Mouse (Mus musculus) heart, embryonic 13.5 days (tissue): ENCODE data around the gene AU018091. TPM values are rescaled to one million over a fixed set of nuclear protein-coding genes. Genes with fewer than 3 reads are reported as not detected.
"Not testable (repeated sequence)": the region's sequence is repeated elsewhere in the genome, so short reads cannot be mapped to it uniquely, and the experiment has no call there.

ENCODE experiments used
- ATAC-seq: fragments of 200-750 bp; cut with Nextera tagmentation; 2 replicates; pipeline ENCODE4 v1.8.0; 2017; ENCODE audit warnings: moderate TSS enrichment; ENCODE audit not compliant: insufficient number of reproducible peaks, low FRiP score, low TSS enrichment; ENCODE audit errors: extremely low read depth
- H3K27ac ChIP-seq: fragments of 300-500 bp; sonication (generic); replicated peaks from 2 replicates; pipeline ENCODE4 v1.5.1; 2015; ENCODE audit warnings: moderate library complexity, mild to moderate bottlenecking, inconsistent platforms
- H3K27me3 ChIP-seq: fragments of 300-500 bp; sonication (generic); replicated peaks from 2 replicates; pipeline ENCODE4 v1.6.1; 2015; ENCODE audit warnings: mild to moderate bottlenecking, inconsistent platforms
- H3K36me3 ChIP-seq: fragments of 300-500 bp; sonication (generic); 2 replicates; pipeline ENCODE4 v1.6.1; 2015; ENCODE audit warnings: mild to moderate bottlenecking, inconsistent platforms
- H3K4me1 ChIP-seq: fragments of 300-500 bp; sonication (generic); 2 replicates; pipeline ENCODE4 v1.6.1; 2015; ENCODE audit warnings: inconsistent platforms
- H3K4me2 ChIP-seq: fragments of 300-500 bp; sonication (generic); 2 replicates; pipeline ENCODE4 v1.6.1; 2015; ENCODE audit warnings: inconsistent platforms, mild to moderate bottlenecking, moderate library complexity
- H3K4me3 ChIP-seq: fragments of 300-500 bp; sonication (generic); 2 replicates; pipeline ENCODE4 v1.5.1; 2015; ENCODE audit warnings: moderate library complexity, mild to moderate bottlenecking, inconsistent platforms
- H3K9ac ChIP-seq: fragments of 300-500 bp; sonication (generic); 2 replicates; pipeline ENCODE4 v1.6.1; 2015; ENCODE audit warnings: inconsistent platforms, mild to moderate bottlenecking, moderate library complexity
- H3K9me3 ChIP-seq: fragments of 300-500 bp; sonication (generic); 2 replicates; pipeline ENCODE4 v1.6.1; 2016; ENCODE audit warnings: inconsistent platforms
- WGBS: fragments of 180-500 bp; shearing (Covaris S2); methylation state at CpG from one replicate; pipeline ENCODE4 v1.1.7; 2015; ENCODE audit warnings: mixed read lengths; 5-methylcytosine and 5-hydroxymethylcytosine counted together
- polyA plus RNA-seq: library from polyadenylated mRNA; unstranded; fragments of >200 nt; fragmentation: Nextera tagmentation; extraction: Ambion mirVana; gene quantifications from 2 replicates; pipeline ENCODE4 v1.2.1, GENCODE M21; 2015

The AU018091 gene
- polyA plus RNA-seq, 1 experiment from 2014 or later, result not detected

GRCm38 (mm10) chr7:3198884-3199283 lies 29.9 kb upstream of the AU018091 start:
- Histone ChIP-seq H3K27ac (no peak overlapping the region), H3K4me3 (no peak overlapping the region), H3K4me2 (no peak overlapping the region), H3K4me1 (peaks cover 10% of the 10 kb centered on the region), H3K27me3 (no peaks in the 10 kb centered on the region), H3K36me3 (no peaks in the 10 kb centered on the region), H3K9ac (no peak overlapping the region), H3K9me3 (no peaks in the 10 kb centered on the region)
- ATAC-seq, result no peak
- 38% methylated on average over 11 of the region's 11 CpGs for WGBS

- Histone ChIP-seq H3K27me3 (no peaks in the 10 kb centered on the region), H3K9me3 (no peaks in the 10 kb centered on the region), H3K36me3 (no peaks in the 10 kb centered on the region), H3K4me2 (no peak overlapping the region), H3K4me1 (no peaks in the 10 kb centered on the region), H3K27ac (no peak overlapping the region), H3K9ac (no peak overlapping the region), H3K4me3 (no peak overlapping the region)
- 54% methylated on average over 5 of the region's 5 CpGs for WGBS
- no peak for ATAC-seq
Measured at GRCm38 (mm10) chr7:3195850-3196249, 26.8 kb upstream of the AU018091 start.

GRCm38 (mm10) chr7:3194531-3194930 lies 25.5 kb upstream of the AU018091 start:
- WGBS, result 84% methylated on average over 4 of the region's 4 CpGs
- Histone ChIP-seq H3K4me2 (no peak overlapping the region), H3K4me1 (no peaks in the 10 kb centered on the region), H3K27me3 (no peaks in the 10 kb centered on the region), H3K36me3 (no peaks in the 10 kb centered on the region), H3K9me3 (no peaks in the 10 kb centered on the region), H3K27ac (no peak overlapping the region), H3K9ac (no peak overlapping the region), H3K4me3 (no peak overlapping the region)
- ATAC-seq, result no peak

DNA sequence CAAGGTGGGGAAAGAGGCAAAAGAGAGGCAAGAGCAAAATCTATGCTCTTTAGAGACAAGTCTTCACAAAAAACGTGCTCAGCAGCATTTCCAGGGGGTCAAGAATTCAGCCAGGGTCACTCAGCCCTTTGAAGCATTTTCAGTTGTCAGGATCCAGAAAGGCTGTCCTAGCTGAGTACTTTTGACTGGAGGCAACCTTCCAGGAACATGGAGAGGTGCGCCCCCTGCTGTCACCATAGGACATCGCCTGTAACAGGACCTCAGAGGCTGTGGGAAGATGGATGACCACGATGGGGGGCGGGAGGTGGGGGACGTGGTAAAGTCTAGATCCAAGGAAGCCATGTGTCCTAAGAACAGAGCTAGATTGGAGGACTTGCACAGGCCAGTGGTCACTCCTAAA lies 24.9 kb upstream of the AU018091 start:
- ATAC-seq, result no peak
- H3K27ac ChIP-seq, result no peak overlapping the region
- H3K9ac ChIP-seq, result no peak overlapping the region
- H3K9me3 ChIP-seq, result no peaks in the 10 kb centered on the region
- WGBS, result 10% methylated on average over 6 of the region's 6 CpGs
- no peaks in the 10 kb centered on the region for H3K4me1 ChIP-seq
- H3K27me3 ChIP-seq, result no peaks in the 10 kb centered on the region
- no peak overlapping the region for H3K4me2 ChIP-seq
- H3K4me3 ChIP-seq, result no peak overlapping the region
- no peaks in the 10 kb centered on the region for H3K36me3 ChIP-seq

GRCm38 (mm10) chr7:3193049-3193632 lies 24.1 kb upstream of the AU018091 start:
- Histone ChIP-seq H3K27ac (no peak overlapping the region), H3K9ac (no peak overlapping the region), H3K4me2 (no peak overlapping the region), H3K27me3 (no peaks in the 10 kb centered on the region), H3K36me3 (no peaks in the 10 kb centered on the region), H3K4me3 (no peak overlapping the region), H3K4me1 (no peaks in the 10 kb centered on the region), H3K9me3 (no peaks in the 10 kb centered on the region)
- no peak for ATAC-seq
- 68% methylated on average over 4 of the region's 4 CpGs for WGBS

DNA sequence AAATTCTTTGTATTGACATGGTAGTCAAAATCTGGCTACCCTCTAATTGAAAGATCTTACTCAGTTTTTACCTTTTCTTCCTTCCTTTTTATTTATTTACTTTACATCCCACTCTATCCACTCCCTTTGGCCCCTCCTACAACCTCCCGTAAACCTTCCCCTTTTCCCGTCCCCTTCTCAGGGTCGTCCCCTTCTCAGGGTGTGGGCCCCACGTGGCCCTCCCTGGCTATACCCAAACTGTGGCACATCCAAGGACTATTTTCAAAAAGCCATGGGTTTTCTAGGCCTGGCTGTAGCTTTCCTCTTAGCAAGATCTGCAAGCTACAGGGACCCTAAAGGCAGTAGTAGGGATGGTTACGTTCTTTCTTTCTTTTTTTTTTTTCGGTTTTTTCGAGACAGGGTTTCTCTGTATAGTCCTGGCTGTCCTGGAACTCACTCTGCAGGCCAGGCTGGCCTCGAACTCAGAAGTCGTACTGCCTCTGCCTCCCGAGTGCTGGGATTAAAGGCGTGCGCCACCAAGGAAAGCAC lies 23.0 kb upstream of the AU018091 start:
- no peak overlapping the region for H3K4me2 ChIP-seq
- H3K9me3 ChIP-seq, result no peaks in the 10 kb centered on the region
- 82% methylated on average over 12 of the region's 12 CpGs for WGBS
- no peaks in the 10 kb centered on the region for H3K4me1 ChIP-seq
- H3K9ac ChIP-seq, result no peak overlapping the region
- ATAC-seq, result no peak
- H3K36me3 ChIP-seq, result no peaks in the 10 kb centered on the region
- no peak overlapping the region for H3K27ac ChIP-seq
- no peaks in the 10 kb centered on the region for H3K27me3 ChIP-seq
- no peak overlapping the region for H3K4me3 ChIP-seq

- not testable (repeated sequence) for H3K4me1 ChIP-seq, H3K4me3 ChIP-seq, H3K9ac ChIP-seq, H3K27me3 ChIP-seq, H3K9me3 ChIP-seq, H3K27ac ChIP-seq, H3K36me3 ChIP-seq, ATAC-seq, H3K4me2 ChIP-seq
- WGBS, result 66% methylated on average over 2 of the region's 2 CpGs
Measured at GRCm38 (mm10) chr7:3186726-3187125, 17.7 kb upstream of the AU018091 start.

- H3K27me3 ChIP-seq, result no peaks in the 10 kb centered on the region
- no peak overlapping the region for H3K27ac ChIP-seq
- H3K4me2 ChIP-seq, result no peak overlapping the region
- no peak overlapping the region for H3K9ac ChIP-seq
- no CpG with 5 or more reads among the region's 1 CpGs for WGBS
- no peaks in the 10 kb centered on the region for H3K36me3 ChIP-seq
- H3K9me3 ChIP-seq, result no peaks in the 10 kb centered on the region
- H3K4me1 ChIP-seq, result no peaks in the 10 kb centered on the region
- no peak overlapping the region for H3K4me3 ChIP-seq
- no peak for ATAC-seq
Measured at GRCm38 (mm10) chr7:3186136-3186535, 17.1 kb upstream of the AU018091 start.

GRCm38 (mm10) chr7:3184394-3184793 lies 15.4 kb upstream of the AU018091 start:
- WGBS, result 38% methylated on average over 4 of the region's 4 CpGs
- Histone ChIP-seq H3K4me1 (no peaks in the 10 kb centered on the region), H3K4me3 (no peak overlapping the region), H3K9ac (no peak overlapping the region), H3K4me2 (no peak overlapping the region), H3K27ac (no peak overlapping the region), H3K27me3 (no peaks in the 10 kb centered on the region), H3K36me3 (no peaks in the 10 kb centered on the region), H3K9me3 (no peaks in the 10 kb centered on the region)
- no peak for ATAC-seq

DNA sequence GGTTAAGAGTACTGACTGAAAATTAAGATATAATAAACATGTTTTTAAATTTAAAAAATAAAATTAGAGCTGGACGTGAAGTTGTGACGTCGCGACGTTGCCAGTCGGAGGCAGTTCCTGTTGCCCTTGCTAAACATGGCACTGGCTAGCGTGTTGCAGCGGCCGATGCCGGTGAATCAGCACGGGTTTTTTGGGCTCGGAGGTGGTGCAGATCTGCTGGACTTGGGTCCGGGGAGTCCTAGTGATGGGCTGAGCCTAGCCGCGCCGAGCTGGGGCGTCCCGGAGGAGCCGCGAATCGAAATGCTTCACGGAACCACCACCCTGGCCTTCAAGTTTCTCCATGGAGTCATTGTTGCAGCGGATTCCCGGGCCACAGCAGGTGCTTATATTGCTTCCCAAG lies 12.0 kb upstream of the AU018091 start:
- WGBS, result 78% methylated on average over 24 of the region's 24 CpGs
- not testable (repeated sequence) for H3K36me3 ChIP-seq, H3K4me1 ChIP-seq, H3K27me3 ChIP-seq, H3K9ac ChIP-seq, H3K4me2 ChIP-seq, H3K4me3 ChIP-seq, H3K9me3 ChIP-seq, ATAC-seq, H3K27ac ChIP-seq

DNA sequence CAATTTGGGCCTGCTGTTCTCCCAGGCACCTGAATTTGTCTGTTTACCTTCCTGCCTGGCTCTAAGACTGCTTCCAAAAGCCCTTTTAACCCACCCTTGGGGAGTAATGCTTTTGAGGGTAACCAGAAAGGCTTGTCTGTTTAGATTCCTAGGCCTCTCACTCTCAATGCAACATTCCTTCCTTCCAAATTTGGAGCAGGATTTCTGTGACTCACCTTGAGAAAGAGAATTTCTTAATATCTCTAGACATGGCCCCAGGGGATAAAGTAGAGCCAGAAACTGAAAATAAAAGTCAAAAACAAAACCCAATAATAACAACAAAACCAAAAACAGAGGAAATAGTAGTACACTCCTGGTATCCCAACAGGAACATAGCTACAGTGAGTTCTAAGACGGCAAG lies 707 bp downstream of the AU018091 start:
- H3K9me3 ChIP-seq, result no peaks in the 10 kb centered on the region
- 86% methylated on average over 1 of the region's 1 CpGs for WGBS
- H3K36me3 ChIP-seq, result no peaks in the 10 kb centered on the region

DNA sequence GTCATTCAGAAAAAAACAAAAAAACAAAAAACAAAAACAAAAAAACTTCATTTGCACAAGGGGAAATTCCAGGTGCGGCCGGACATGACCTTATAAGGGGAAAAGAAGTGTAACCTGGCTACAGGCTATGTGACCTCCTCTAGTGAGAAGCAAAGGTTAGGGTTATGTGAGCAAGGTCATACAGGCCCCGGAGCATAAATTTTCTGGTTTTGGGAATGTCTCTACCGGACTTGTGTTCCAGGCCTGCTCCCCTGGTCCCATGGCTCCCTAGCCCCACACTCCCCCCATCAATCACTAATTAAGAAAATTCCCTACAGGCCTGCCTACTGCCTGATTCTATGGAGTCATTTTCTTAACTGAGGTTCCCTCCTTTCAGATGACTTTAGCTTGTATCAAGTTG lies 2.7 kb downstream of the AU018091 start:
- WGBS, result 89% methylated on average over 4 of the region's 4 CpGs
- Histone ChIP-seq H3K9ac (no peak overlapping the region), H3K4me1 (no peaks in the 10 kb centered on the region), H3K27me3 (no peaks in the 10 kb centered on the region), H3K36me3 (no peaks in the 10 kb centered on the region), H3K4me3 (no peak overlapping the region), H3K9me3 (no peaks in the 10 kb centered on the region), H3K4me2 (no peak overlapping the region), H3K27ac (no peak overlapping the region)
- ATAC-seq, result no peak

More for the DNA sequence above, 707 bp downstream of the AU018091 start:
- H3K27me3 ChIP-seq, result no peaks in the 10 kb centered on the region
- no peak overlapping the region for H3K4me2 ChIP-seq
- no peak for ATAC-seq
- H3K4me3 ChIP-seq, result no peak overlapping the region
- H3K27ac ChIP-seq, result no peak overlapping the region
- H3K9ac ChIP-seq, result no peak overlapping the region
- H3K4me1 ChIP-seq, result no peaks in the 10 kb centered on the region
